Mouse (Mus musculus): Measurements from ENCODE around the gene Zkscan3. TPM values are rescaled to one million over a fixed set of nuclear protein-coding genes. Genes with fewer than 3 reads are reported as not detected.
"Not testable (repeated sequence)": the region's sequence is repeated elsewhere in the genome, so short reads cannot be mapped to it uniquely, and the experiment has no call there.

Zkscan3 gene
- polyA plus RNA-seq, 1 experiment from 2014 or later = 20.7 TPM

DNA sequence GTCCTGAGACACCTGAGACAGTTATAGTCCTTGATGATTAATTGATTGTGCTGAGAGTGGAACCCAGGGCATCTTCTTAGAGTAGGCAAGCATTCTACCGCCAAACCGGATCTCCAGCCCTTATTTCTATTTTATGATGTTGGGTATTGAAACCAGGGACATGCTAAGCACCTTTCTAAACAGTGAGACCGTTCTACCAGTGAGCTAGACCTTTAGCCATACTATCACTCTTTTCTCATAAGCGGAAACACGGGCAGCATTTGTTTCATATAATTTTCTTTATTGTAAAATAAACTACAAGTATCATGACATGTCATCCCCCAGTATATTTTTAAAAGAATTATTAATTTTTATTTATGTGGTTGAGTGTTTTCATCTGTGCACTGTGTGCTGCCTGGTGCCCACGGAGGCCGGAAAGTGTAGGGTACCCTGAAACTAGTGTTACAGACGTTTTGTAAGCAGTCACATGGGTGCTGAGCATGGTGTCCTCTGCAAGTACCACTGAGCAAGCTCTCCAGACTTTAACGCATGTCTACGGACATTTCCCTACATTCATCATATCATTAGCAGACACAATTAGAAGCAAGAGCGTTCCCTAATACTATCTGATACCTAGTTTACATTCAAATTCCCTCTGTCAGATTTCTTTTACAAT, 6.4 kb upstream of the Zkscan3 start:
- Histone ChIP-seq H3K79me2 (ENCODE audit: inconsistent target) (no peaks in the 10 kb centered on the region), H3K27ac (no peak overlapping the region), H3K4me3 (ENCODE audit: inconsistent target) (peak overlapping the region; percentile 36; the same call in 1 of the 2 replicates), H3K36me3 (ENCODE audit: inconsistent target) (no peaks in the 10 kb centered on the region)
- 64% methylated on average over 11 of the region's 11 CpGs for WGBS (ENCODE audit: missing documents)

DNA sequence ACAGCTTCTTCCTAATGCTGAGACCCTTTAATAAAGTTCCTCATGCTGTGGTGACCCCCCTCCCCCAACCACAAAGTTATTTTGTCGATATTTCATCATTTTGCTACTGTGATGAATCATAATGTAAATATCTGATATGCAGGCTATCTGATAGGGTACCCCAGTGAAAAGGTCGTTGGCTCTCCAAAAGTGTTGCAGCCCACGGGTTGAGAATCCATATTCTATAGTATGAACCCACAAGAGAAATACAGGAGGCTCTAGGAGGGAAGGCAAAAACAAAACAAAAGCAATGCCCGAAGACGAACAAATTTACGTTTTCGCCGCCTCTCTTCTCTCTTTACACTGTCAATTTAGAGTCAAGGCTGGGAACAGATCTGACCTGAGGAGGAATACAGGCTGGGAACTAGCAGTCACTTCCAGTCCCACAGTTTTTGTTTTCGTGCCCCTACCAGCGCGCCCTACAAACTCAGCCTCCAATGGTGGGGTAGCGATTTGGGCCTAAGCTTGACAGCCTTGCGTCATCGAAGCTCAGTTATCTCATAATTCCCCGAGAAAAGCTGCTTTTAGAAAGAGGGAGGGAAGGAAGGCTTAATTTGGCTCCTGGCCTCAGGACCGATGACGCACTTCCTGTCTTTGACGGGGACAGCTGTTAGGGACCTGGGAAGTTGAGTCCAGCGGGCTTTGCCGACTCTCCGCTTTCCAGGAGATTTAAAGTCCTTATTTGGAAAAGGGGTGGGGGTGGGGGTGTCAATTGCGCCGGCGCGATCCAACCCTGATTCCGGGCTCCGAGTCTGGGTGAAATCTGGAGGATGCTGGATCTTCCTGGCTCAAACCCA, 5.6 kb upstream of the Zkscan3 start:
- WGBS (ENCODE audit: missing documents) = 3% methylated on average over 27 of the region's 27 CpGs
- peak overlapping the region; percentile 36 for H3K4me3 ChIP-seq (ENCODE audit: inconsistent target)
- no peak overlapping the region for H3K27ac ChIP-seq
- no peaks in the 10 kb centered on the region for H3K79me2 ChIP-seq (ENCODE audit: inconsistent target)
- no peaks in the 10 kb centered on the region for H3K36me3 ChIP-seq (ENCODE audit: inconsistent target)

GRCm38 (mm10) chr13:21407341-21407740, 4.8 kb upstream of the Zkscan3 start:
- Histone ChIP-seq H3K36me3 (ENCODE audit: inconsistent target) (no peaks in the 10 kb centered on the region), H3K79me2 (ENCODE audit: inconsistent target) (peaks cover 2% of the 10 kb centered on the region), H3K27ac (no peak overlapping the region), H3K4me3 (ENCODE audit: inconsistent target) (no peak overlapping the region)
- 92% methylated on average over 11 of the region's 11 CpGs for WGBS (ENCODE audit: missing documents)

- 3% methylated on average over 2 of the region's 2 CpGs for WGBS (ENCODE audit: missing documents)
- Histone ChIP-seq H3K27ac (peak overlapping the region; percentile 31), H3K4me3 (ENCODE audit: inconsistent target) (peak overlapping the region; percentile 62)
Observed at GRCm38 (mm10) chr13:21402848-21403247, 293 bp upstream of the Zkscan3 start.

DNA sequence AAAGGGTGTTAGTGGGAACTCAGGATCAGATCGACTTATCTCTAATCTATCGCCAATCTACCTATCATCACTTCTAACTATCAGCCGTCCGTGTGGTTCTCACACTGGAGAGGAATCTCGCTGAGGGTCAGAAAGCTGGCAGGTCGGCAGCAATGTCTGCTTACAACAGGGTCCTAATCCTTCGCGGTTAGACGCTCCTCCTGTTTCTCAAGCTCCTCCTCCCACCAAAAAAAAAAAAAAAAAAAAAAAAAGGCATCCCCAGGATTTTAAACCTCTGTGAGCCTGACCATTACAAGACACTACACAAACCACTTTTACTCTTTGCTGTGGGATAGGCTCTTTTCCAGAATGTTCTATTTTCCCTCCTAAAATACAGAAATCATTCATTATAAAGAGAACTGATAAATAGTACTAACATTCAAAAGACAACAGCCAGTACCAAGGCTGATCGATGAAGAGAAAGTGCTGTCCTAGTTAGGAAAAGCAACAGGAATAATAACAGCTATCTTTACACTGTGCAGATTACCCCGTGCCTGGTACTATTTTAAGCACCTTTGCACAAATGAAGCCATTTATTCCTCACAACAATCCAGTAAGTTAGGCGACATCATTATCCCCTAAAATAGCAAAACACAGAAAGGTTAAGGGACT, 794 bp downstream of the Zkscan3 start:
- peak overlapping the region; percentile 62 for H3K4me3 ChIP-seq (ENCODE audit: inconsistent target)
- peaks cover 38% of the 10 kb centered on the region for H3K79me2 ChIP-seq (ENCODE audit: inconsistent target)
- WGBS (ENCODE audit: missing documents) = 39% methylated on average over 12 of the region's 12 CpGs
- peak overlapping the region; percentile 31; the same call in 1 of the 2 replicates for H3K27ac ChIP-seq
- H3K36me3 ChIP-seq (ENCODE audit: inconsistent target) = peaks cover 11% of the 10 kb centered on the region; the same call in 1 of the 2 replicates

More at GRCm38 (mm10) chr13:21402848-21403247, 293 bp upstream of the Zkscan3 start:
- H3K36me3 ChIP-seq (ENCODE audit: inconsistent target) = 0 out of 2 replicates have a peak, but pooled peaks cover 11% of the 10 kb centered on the region
- peaks cover 38% of the 10 kb centered on the region for H3K79me2 ChIP-seq (ENCODE audit: inconsistent target)

GRCm38 (mm10) chr13:21401166-21401565, 1.4 kb downstream of the Zkscan3 start:
- peak overlapping the region; percentile 62; the same call in 1 of the 2 replicates for H3K4me3 ChIP-seq (ENCODE audit: inconsistent target)

DNA sequence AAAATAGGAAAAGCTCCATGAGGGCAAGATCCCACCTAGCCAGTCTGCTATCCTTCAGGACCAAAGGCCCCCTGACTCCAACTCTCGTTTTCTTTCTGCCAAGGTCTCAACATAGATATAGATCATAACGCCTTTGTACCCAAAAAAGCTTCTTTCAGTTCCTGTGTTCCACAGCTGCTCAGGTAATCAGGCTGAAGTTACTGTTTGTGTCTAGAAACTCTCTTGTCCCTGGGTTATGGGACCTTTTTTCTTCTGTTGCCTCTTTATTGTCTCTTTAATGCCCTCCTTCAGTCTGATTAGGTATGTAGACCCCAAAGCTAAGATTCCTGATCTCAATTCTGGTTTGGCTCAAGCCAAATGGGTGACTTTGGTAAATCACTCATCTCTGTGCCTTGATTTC, 5.1 kb downstream of the Zkscan3 start:
- no peak overlapping the region for H3K4me3 ChIP-seq (ENCODE audit: inconsistent target)
- H3K27ac ChIP-seq = no peak overlapping the region
- WGBS (ENCODE audit: missing documents) = 85% methylated on average over 2 of the region's 2 CpGs
- H3K79me2 ChIP-seq (ENCODE audit: inconsistent target) = peaks cover 38% of the 10 kb centered on the region
- H3K36me3 ChIP-seq (ENCODE audit: inconsistent target) = peaks cover 42% of the 10 kb centered on the region

More at GRCm38 (mm10) chr13:21401166-21401565, 1.4 kb downstream of the Zkscan3 start:
- Histone ChIP-seq H3K79me2 (ENCODE audit: inconsistent target) (peaks cover 38% of the 10 kb centered on the region), H3K36me3 (ENCODE audit: inconsistent target) (peaks cover 11% of the 10 kb centered on the region; the same call in 1 of the 2 replicates), H3K27ac (no peak overlapping the region)
- 90% methylated on average over 3 of the region's 3 CpGs for WGBS (ENCODE audit: missing documents)

DNA sequence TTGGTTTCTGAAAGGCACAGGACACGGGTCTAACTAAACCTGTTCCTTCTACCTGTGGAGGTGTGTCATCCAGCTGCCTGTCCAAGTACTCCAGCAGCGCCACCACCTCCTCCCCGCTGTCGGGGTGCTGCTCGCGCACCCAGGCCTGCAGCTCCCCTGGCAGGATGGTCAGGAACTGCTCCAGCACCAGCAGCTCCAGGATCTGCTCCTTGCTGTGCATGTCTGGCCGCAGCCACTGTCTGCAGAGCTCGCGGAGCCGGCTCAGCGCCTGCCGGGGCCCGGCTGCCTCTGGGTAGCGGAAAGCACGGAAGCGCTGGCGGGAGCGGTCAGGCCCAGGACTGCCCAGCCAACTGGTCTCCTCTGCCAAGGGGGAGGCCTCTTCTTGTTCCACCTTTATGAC, 6.5 kb downstream of the Zkscan3 start:
- Histone ChIP-seq H3K36me3 (ENCODE audit: inconsistent target) (peaks cover 57% of the 10 kb centered on the region), H3K79me2 (ENCODE audit: inconsistent target) (peaks cover 23% of the 10 kb centered on the region)
- not testable (repeated sequence) for H3K4me3 ChIP-seq (ENCODE audit: inconsistent target); H3K27ac ChIP-seq
- no CpG with 5 or more reads among the region's 18 CpGs for WGBS (ENCODE audit: missing documents)

DNA sequence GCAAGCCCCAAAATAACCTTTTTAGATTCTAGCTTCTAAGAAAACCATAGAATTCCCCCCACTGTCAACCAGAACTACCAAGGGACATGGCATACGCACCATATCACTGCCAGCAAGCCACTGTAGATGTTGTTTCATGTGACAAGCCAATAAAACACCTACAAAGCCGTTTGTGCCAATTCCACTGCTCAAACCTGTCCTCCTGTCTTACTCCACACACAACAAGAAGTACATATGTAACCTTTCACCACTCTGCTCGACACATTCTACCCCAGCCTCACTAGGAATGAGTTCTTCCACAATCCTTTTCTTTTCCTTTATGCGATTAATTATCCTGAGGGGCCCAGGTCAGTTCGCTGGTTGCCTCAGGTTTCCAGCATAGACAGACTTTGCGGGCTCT, 6.9 kb downstream of the Zkscan3 start:
- H3K4me3 ChIP-seq (ENCODE audit: inconsistent target) = no peak overlapping the region
- WGBS (ENCODE audit: missing documents) = 100% methylated on average over 4 of the region's 6 CpGs
- H3K27ac ChIP-seq = no peak overlapping the region
- H3K36me3 ChIP-seq (ENCODE audit: inconsistent target) = peaks cover 61% of the 10 kb centered on the region
- H3K79me2 ChIP-seq (ENCODE audit: inconsistent target) = peaks cover 19% of the 10 kb centered on the region

GRCm38 (mm10) chr13:21395211-21395610, 7.3 kb downstream of the Zkscan3 start:
- peaks cover 65% of the 10 kb centered on the region for H3K36me3 ChIP-seq (ENCODE audit: inconsistent target)
- peaks cover 15% of the 10 kb centered on the region for H3K79me2 ChIP-seq (ENCODE audit: inconsistent target)
- H3K4me3 ChIP-seq (ENCODE audit: inconsistent target) = no peak overlapping the region
- 100% methylated on average over 1 of the region's 1 CpGs for WGBS (ENCODE audit: missing documents)
- no peak overlapping the region for H3K27ac ChIP-seq

DNA sequence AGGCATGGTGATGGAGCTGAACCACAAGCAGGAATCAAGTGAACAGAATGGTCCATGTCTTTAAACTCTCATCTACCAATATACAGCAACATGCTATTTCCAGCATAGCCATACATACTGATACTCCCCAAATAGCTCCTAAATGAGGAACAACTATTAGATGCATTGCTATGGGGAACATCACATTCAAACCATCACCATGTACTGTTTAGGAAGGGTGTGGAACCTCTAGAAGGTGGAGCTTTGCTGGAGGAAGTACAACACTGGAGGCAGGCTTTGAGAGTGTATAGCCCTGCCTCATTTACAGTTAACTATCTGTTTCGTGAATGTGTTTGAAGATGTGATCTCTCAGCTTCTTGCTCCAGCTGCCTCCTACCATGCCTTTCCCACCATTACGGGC, 24.8 kb downstream of the Zkscan3 start:
- 94% methylated on average over 2 of the region's 2 CpGs for WGBS (ENCODE audit: missing documents)
- Histone ChIP-seq H3K79me2 (ENCODE audit: inconsistent target) (no peaks in the 10 kb centered on the region), H3K27ac (no peak overlapping the region), H3K36me3 (ENCODE audit: inconsistent target) (no peaks in the 10 kb centered on the region), H3K4me3 (ENCODE audit: inconsistent target) (no peak overlapping the region)

- H3K4me3 ChIP-seq (ENCODE audit: inconsistent target) = no peak overlapping the region
- no peak overlapping the region for H3K27ac ChIP-seq
- WGBS (ENCODE audit: missing documents) = 86% methylated on average over 2 of the region's 2 CpGs
- H3K36me3 ChIP-seq (ENCODE audit: inconsistent target) = peaks cover 29% of the 10 kb centered on the region
- no peaks in the 10 kb centered on the region for H3K79me2 ChIP-seq (ENCODE audit: inconsistent target)
Observed at GRCm38 (mm10) chr13:21372700-21373099, 29.9 kb downstream of the Zkscan3 start.

DNA sequence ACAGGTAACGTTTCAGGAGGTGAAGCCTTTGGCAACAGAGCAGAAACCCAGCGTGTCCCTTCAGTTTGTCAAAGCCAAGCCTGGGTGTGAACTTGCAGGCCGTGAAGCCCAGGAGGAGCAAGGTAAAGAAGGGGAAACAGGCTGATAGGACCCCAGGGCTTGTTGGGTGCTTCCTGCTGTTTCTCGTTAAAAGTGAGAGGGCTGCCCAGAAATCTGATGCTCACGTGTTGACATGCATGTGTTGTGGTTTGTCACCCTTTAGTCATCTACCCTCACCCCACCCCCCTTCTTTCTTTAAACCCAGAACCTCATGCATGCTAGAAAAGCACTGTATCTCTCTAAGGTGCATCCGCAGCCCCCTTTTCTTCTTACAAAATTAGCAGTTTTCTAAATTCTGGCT, 35.9 kb downstream of the Zkscan3 start:
- H3K79me2 ChIP-seq (ENCODE audit: inconsistent target) = no peaks in the 10 kb centered on the region
- WGBS (ENCODE audit: missing documents) = 81% methylated on average over 6 of the region's 6 CpGs
- no peak overlapping the region for H3K27ac ChIP-seq
- no peak overlapping the region for H3K4me3 ChIP-seq (ENCODE audit: inconsistent target)
- H3K36me3 ChIP-seq (ENCODE audit: inconsistent target) = peaks cover 33% of the 10 kb centered on the region

GRCm38 (mm10) chr13:21363719-21364118, 38.8 kb downstream of the Zkscan3 start:
- WGBS (ENCODE audit: missing documents) = 87% methylated on average over 12 of the region's 12 CpGs
- Histone ChIP-seq H3K79me2 (ENCODE audit: inconsistent target) (no peaks in the 10 kb centered on the region), H3K27ac (no peak overlapping the region), H3K36me3 (ENCODE audit: inconsistent target) (peaks cover 14% of the 10 kb centered on the region), H3K4me3 (ENCODE audit: inconsistent target) (no peak overlapping the region)

Measured in macrophage (primary cell).